8 mouse cellular contexts compared by ENCODE assay signal in genomic region chr1:191184066-191184815, GRCm38 (mm10). TPM values are rescaled to one million over a fixed set of nuclear protein-coding genes. Genes with fewer than 3 reads are reported as not detected.
DNase-seq lines count a peak whose midpoint lies in the region; ATAC-seq and TF ChIP-seq lines count a peak whose summit lies in the region.

No protein-coding gene starts in this region.

- H3K9me3 ChIP-seq in heart, postnatal 0 days (replicated peaks; ENCODE audit: control insufficient read depth, low read length): no peaks in the 10 kb centered on the region
- no peaks in the 10 kb centered on the region for H3K9me3 ChIP-seq in midbrain, embryonic 11.5 days (ENCODE audit: control insufficient read depth, low read length)

- 0 out of 2 replicates have a peak, but pooled peaks have one; percentile 5 for TF ChIP-seq CTCF in cortical plate, adult 2 months (IDR thresholded peaks at IDR 0.05; ENCODE audit: extremely low read depth, insufficient read depth, low read length)
- 0 out of 2 replicates have a peak, but pooled peaks have one; percentile 7 for TF ChIP-seq CTCF in heart, postnatal 0 days (IDR thresholded peaks at IDR 0.05; ENCODE audit: low read depth)

- H3K9ac ChIP-seq in heart, postnatal 0 days (replicated peaks; ENCODE audit: low read depth, low read length): peak overlapping the region; percentile 67
- peak overlapping the region; percentile 67; the same call in 1 of the 2 replicates for H3K9ac ChIP-seq in midbrain, embryonic 11.5 days (ENCODE audit: low read length)

- H3K4me1 ChIP-seq in cortical plate, adult 2 months (ENCODE audit: control insufficient read depth, insufficient read depth, low read length): no peaks in the 10 kb centered on the region
- peaks cover 50% of the 10 kb centered on the region for H3K4me1 ChIP-seq in heart, postnatal 0 days (ENCODE audit: control insufficient read depth, insufficient read depth)
- peaks cover 36% of the 10 kb centered on the region for H3K4me1 ChIP-seq in midbrain, embryonic 11.5 days (ENCODE audit: control insufficient read depth, insufficient read depth, low read length)

- no peaks in the 10 kb centered on the region for H3K36me3 ChIP-seq in heart, postnatal 0 days (replicated peaks; ENCODE audit: control insufficient read depth, insufficient read depth, low read length)
- no peaks in the 10 kb centered on the region for H3K36me3 ChIP-seq in midbrain, embryonic 11.5 days (ENCODE audit: control insufficient read depth, insufficient read depth, low read length)

- TF ChIP-seq POLR2A in cortical plate, adult 2 months (IDR thresholded peaks at IDR 0.05; ENCODE audit: extremely low read depth, insufficient read depth, low read length): no peak

- 6% methylated on average over 42 of the region's 42 CpGs for WGBS in heart, postnatal 0 days
- WGBS in midbrain, embryonic 11.5 days: under 1% methylated on average over 42 of the region's 42 CpGs

- no peak overlapping the region for H3K27ac ChIP-seq in cortical plate, adult 2 months (ENCODE audit: insufficient read depth, low read length)
- H3K27ac ChIP-seq in heart, postnatal 0 days (ENCODE audit: low read depth): peak overlapping the region; percentile 78
- no peak overlapping the region for H3K27ac ChIP-seq in midbrain, embryonic 11.5 days (ENCODE audit: low read depth, low read length)

- H3K4me2 ChIP-seq in heart, postnatal 0 days (ENCODE audit: low read depth, low read length): peak overlapping the region; percentile 84
- H3K4me2 ChIP-seq in midbrain, embryonic 11.5 days: peak overlapping the region; percentile 98

- no peaks in the 10 kb centered on the region for H3K27me3 ChIP-seq in heart, postnatal 0 days (ENCODE audit: control insufficient read depth, insufficient read depth, low read length)
- H3K27me3 ChIP-seq in midbrain, embryonic 11.5 days (ENCODE audit: control insufficient read depth, insufficient read depth, low read length): peaks cover 39% of the 10 kb centered on the region

- H3K4me3 ChIP-seq in cortical plate, adult 2 months (ENCODE audit: insufficient read depth, low read length): peak overlapping the region; percentile 42
- peak overlapping the region; percentile 89 for H3K4me3 ChIP-seq in heart, postnatal 0 days (ENCODE audit: low read depth, low read length)
- H3K4me3 ChIP-seq in midbrain, embryonic 11.5 days (ENCODE audit: low read depth, low read length): peak overlapping the region; percentile 52

- no peak for ATAC-seq in heart, postnatal 0 days (ENCODE audit: insufficient read depth, low read depth)
- no peak for ATAC-seq in midbrain, embryonic 11.5 days (ENCODE audit: low FRiP score)

- no peak for TF ChIP-seq EP300 in heart, postnatal 0 days (IDR thresholded peaks at IDR 0.05; ENCODE audit: low read depth)

- DNase-seq in right cerebral cortex, postnatal 14 days: peak; percentile 11
- DNase-seq in right cerebral cortex, postnatal 36 days (ENCODE audit: low spot score in 2 of 2): no peak
- peak; percentile 36 for DNase-seq in heart, postnatal 0 days (ENCODE audit: low spot score)
- DNase-seq in kidney, postnatal 4 days: peak; percentile 45 to 54
- no peak for DNase-seq in midbrain, embryonic 11.5 days (ENCODE audit: low spot score, missing footprints)
- no peak for DNase-seq in layer of hippocampus, adult 9-11 months
- DNase-seq in thymus, postnatal 0 days (ENCODE audit: low spot score): no peak

RNA-seq across cellular contexts. Expression of gene Fam71a, which starts 19.6 kb away (rescaled TPM):
- polyA plus RNA-seq in cortical plate, adult 2 months (2012; rRNA removed): not detected in 2 replicates
- not detected in 2 replicates for total RNA-seq in heart, postnatal 0 days (2014; rRNA removed; ENCODE audit: low replicate concordance)
- not detected in 2 replicates for polyA plus RNA-seq in heart, postnatal 0 days (2015; fragmentation: Nextera tagmentation; extraction: Ambion mirVana)
- not detected in 2 replicates for polyA plus RNA-seq in midbrain, embryonic 11.5 days (2014; fragmentation: Nextera tagmentation; extraction: Ambion mirVana)
- polyA plus RNA-seq in thymus, postnatal 0 days (2015; fragmentation: Nextera tagmentation; extraction: Ambion mirVana): not detected in 2 replicates

RNA-seq across cellular contexts. Expression of gene Atf3, which starts 33.6 kb away (rescaled TPM):
- polyA plus RNA-seq in cortical plate, adult 2 months (2012; rRNA removed): 0.72 and 0.73 TPM in 2 replicates
- total RNA-seq in heart, postnatal 0 days (2014; rRNA removed; ENCODE audit: low replicate concordance): 44.1 and 54.0 TPM in 2 replicates
- 5.5 and 13.9 TPM in 2 replicates for polyA plus RNA-seq in heart, postnatal 0 days (2015; fragmentation: Nextera tagmentation; extraction: Ambion mirVana)
- polyA plus RNA-seq in midbrain, embryonic 11.5 days (2014; fragmentation: Nextera tagmentation; extraction: Ambion mirVana): 3.8 and 4.6 TPM in 2 replicates
- 1.4 and 2.1 TPM in 2 replicates for polyA plus RNA-seq in thymus, postnatal 0 days (2015; fragmentation: Nextera tagmentation; extraction: Ambion mirVana)

Comparison
In these comparisons a context has a peak if more than half of its experiments do, and no peak if none do; other contexts are left out.
1. DNase-seq: peak in right cerebral cortex, postnatal 14 days (single experiment), heart, postnatal 0 days (single experiment) and kidney, postnatal 4 days (2 of 2); none in right cerebral cortex, postnatal 36 days (0 of 2), midbrain, embryonic 11.5 days (single experiment), layer of hippocampus, adult 9-11 months (single experiment) and thymus, postnatal 0 days (single experiment).
2. Peak in every context shown above with its lines, with median percentiles within 50 percentile points of each other: H3K4me3 ChIP-seq.